Mouse (Mus musculus) lung, embryonic 14.5 days (tissue): Measurements from ENCODE around the gene Cacng2. TPM values are rescaled to one million over a fixed set of nuclear protein-coding genes. Genes with fewer than 3 reads are reported as not detected.

ENCODE experiments used
- ATAC-seq: fragments of 200-750 bp; cut with Nextera tagmentation; 2 replicates; pipeline ENCODE4 v1.8.0; 2017; ENCODE audit warnings: mild to moderate bottlenecking, moderate TSS enrichment, moderate library complexity; ENCODE audit not compliant: insufficient read depth
- DNase-seq: peaks from one replicate; pipeline ENCODE4 v3.0.0-alpha.2; 2015
- H3K27ac ChIP-seq: fragments of 300-500 bp; sonication (generic); 2 replicates; pipeline ENCODE4 v1.5.1; 2014; ENCODE audit warnings: low read depth, mild to moderate bottlenecking, moderate library complexity
- H3K27me3 ChIP-seq: fragments of 300-500 bp; sonication (generic); 2 replicates; pipeline ENCODE4 v1.6.1; 2014; ENCODE audit warnings: low read length, control low read depth; ENCODE audit not compliant: insufficient read depth
- H3K36me3 ChIP-seq: fragments of 300-500 bp; sonication (generic); 2 replicates; pipeline ENCODE4 v1.6.1; 2014; ENCODE audit warnings: control low read depth; ENCODE audit not compliant: insufficient read depth
- H3K4me1 ChIP-seq: fragments of 300-500 bp; sonication (generic); 2 replicates; pipeline ENCODE4 v1.6.1; 2014; ENCODE audit warnings: antibody characterized with exemption, control low read depth; ENCODE audit not compliant: insufficient read depth
- H3K4me2 ChIP-seq: fragments of 300-500 bp; sonication (generic); 2 replicates; pipeline ENCODE4 v1.6.1; 2014; ENCODE audit warnings: mild to moderate bottlenecking
- H3K4me3 ChIP-seq: fragments of 300-500 bp; sonication (generic); 2 replicates; pipeline ENCODE4 v1.5.1; 2014; ENCODE audit warnings: low read depth, low read length
- H3K9ac ChIP-seq: fragments of 300-500 bp; sonication (generic); 2 replicates; pipeline ENCODE4 v1.6.1; 2014
- H3K9me3 ChIP-seq: fragments of 300-500 bp; sonication (generic); 2 replicates; pipeline ENCODE4 v1.6.1; 2016; ENCODE audit warnings: low read depth, low read length, control low read depth
- CTCF ChIP-seq: IDR thresholded peaks from 2 replicates; pipeline ENCODE4 v1.5.1; 2016; ENCODE audit warnings: antibody characterized with exemption, low read depth
- WGBS: fragments of 180-500 bp; shearing (Covaris S2); extraction: QIAGEN DNeasy Blood & Tissue Kit; methylation state at CpG from one replicate; pipeline ENCODE4 v1.1.7; 2014; 5-methylcytosine and 5-hydroxymethylcytosine counted together
- polyA plus RNA-seq: library from polyadenylated mRNA; unstranded; fragments of >200 nt; fragmentation: Nextera tagmentation; extraction: Ambion mirVana; gene quantifications from 2 replicates; pipeline ENCODE4 v1.2.1, GENCODE M21; 2014

Gene Cacng2
- polyA plus RNA-seq, 1 experiment from 2014 or later = not detected

DNA sequence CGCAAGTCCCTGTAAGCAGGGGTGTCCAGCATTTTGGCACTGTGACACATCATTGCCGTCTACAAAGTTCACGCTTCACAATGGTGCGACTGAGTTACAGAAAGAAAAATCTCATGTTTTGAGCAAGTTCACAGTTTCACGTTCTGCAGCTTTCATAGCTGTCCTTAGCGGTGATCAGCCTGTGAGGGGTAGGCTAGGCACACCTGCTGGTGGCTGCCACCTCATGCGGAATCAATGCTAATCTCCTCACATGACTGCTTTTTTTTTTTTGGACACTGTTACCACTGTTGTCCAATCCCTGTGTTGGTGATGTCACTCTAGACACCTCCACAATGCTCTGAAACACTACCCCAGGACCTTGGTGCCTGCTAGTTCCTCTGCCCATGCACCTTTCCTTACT lies 46.7 kb downstream of the Cacng2 start:
- H3K9me3 ChIP-seq = no peaks in the 10 kb centered on the region
- no peak for ATAC-seq
- H3K27ac ChIP-seq = no peak overlapping the region
- H3K36me3 ChIP-seq = no peaks in the 10 kb centered on the region
- 88% methylated on average over 7 of the region's 7 CpGs for WGBS
- no peak for TF ChIP-seq CTCF
- no peak overlapping the region for H3K4me2 ChIP-seq
- H3K27me3 ChIP-seq = no peaks in the 10 kb centered on the region
- no peaks in the 10 kb centered on the region for H3K4me1 ChIP-seq
- no peak overlapping the region for H3K4me3 ChIP-seq
- H3K9ac ChIP-seq = no peak overlapping the region
- DNase-seq = no peak

- H3K9me3 ChIP-seq = no peaks in the 10 kb centered on the region
- 1% methylated on average over 5 of the region's 5 CpGs for WGBS
- TF ChIP-seq CTCF = no peak
- H3K4me1 ChIP-seq = no peaks in the 10 kb centered on the region
- H3K27me3 ChIP-seq = no peaks in the 10 kb centered on the region
- no peak overlapping the region for H3K4me2 ChIP-seq
- DNase-seq (peak; percentile 94), ATAC-seq (no peak)
- H3K4me3 ChIP-seq = no peak overlapping the region
- no peaks in the 10 kb centered on the region for H3K36me3 ChIP-seq
- no peak overlapping the region for H3K9ac ChIP-seq
- no peak overlapping the region for H3K27ac ChIP-seq
Observed at GRCm38 (mm10) chr15:78066475-78066874, 53.4 kb downstream of the Cacng2 start.

- no peak overlapping the region for H3K4me2 ChIP-seq
- H3K4me3 ChIP-seq = no peak overlapping the region
- no peaks in the 10 kb centered on the region for H3K4me1 ChIP-seq
- H3K9ac ChIP-seq = no peak overlapping the region
- H3K9me3 ChIP-seq = no peaks in the 10 kb centered on the region
- no peak for ATAC-seq
- H3K36me3 ChIP-seq = no peaks in the 10 kb centered on the region
- no peak overlapping the region for H3K27ac ChIP-seq
- no peaks in the 10 kb centered on the region for H3K27me3 ChIP-seq
- WGBS = 84% methylated on average over 5 of the region's 5 CpGs
- no peak for TF ChIP-seq CTCF
- no peak for DNase-seq
Observed at GRCm38 (mm10) chr15:78065541-78065940, 54.3 kb downstream of the Cacng2 start.

GRCm38 (mm10) chr15:78064340-78064739 lies 55.5 kb downstream of the Cacng2 start:
- H3K36me3 ChIP-seq = no peaks in the 10 kb centered on the region
- no peak overlapping the region for H3K4me3 ChIP-seq
- H3K9ac ChIP-seq = no peak overlapping the region
- no peaks in the 10 kb centered on the region for H3K9me3 ChIP-seq
- no peak overlapping the region for H3K4me2 ChIP-seq
- no peak for DNase-seq
- H3K27me3 ChIP-seq = no peaks in the 10 kb centered on the region
- no peak overlapping the region for H3K27ac ChIP-seq
- 41% methylated on average over 6 of the region's 6 CpGs for WGBS
- TF ChIP-seq CTCF = no peak
- no peak for ATAC-seq
- no peaks in the 10 kb centered on the region for H3K4me1 ChIP-seq

DNA sequence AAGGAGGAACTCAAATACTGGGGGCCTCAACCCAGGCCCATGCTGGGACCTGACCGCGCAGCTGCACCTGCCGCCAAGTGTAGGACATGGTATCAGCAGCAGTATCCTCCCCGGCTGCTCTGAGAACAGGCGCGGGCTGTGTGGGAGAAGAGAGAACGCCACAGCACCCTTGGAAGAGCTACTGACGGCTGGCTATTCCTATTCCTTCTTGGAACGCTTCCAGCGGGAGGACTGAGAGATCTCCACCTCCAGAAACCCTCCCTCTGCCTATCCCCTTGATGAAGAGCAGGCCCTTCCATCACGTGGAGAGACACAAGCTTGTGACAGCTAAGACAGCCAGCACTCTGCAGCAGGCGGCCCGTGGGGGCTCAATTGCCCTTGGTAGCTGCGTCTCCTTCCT lies 57.4 kb downstream of the Cacng2 start:
- Histone ChIP-seq H3K4me1 (no peaks in the 10 kb centered on the region), H3K9me3 (no peaks in the 10 kb centered on the region), H3K4me3 (no peak overlapping the region), H3K4me2 (no peak overlapping the region), H3K36me3 (no peaks in the 10 kb centered on the region), H3K27me3 (no peaks in the 10 kb centered on the region), H3K9ac (no peak overlapping the region), H3K27ac (no peak overlapping the region)
- TF ChIP-seq CTCF = no peak
- WGBS = 60% methylated on average over 14 of the region's 14 CpGs
- ATAC-seq (no peak), DNase-seq (no peak)

- H3K36me3 ChIP-seq = no peaks in the 10 kb centered on the region
- no peak for ATAC-seq
Observed at GRCm38 (mm10) chr15:78056930-78057329, 62.9 kb downstream of the Cacng2 start.

DNA sequence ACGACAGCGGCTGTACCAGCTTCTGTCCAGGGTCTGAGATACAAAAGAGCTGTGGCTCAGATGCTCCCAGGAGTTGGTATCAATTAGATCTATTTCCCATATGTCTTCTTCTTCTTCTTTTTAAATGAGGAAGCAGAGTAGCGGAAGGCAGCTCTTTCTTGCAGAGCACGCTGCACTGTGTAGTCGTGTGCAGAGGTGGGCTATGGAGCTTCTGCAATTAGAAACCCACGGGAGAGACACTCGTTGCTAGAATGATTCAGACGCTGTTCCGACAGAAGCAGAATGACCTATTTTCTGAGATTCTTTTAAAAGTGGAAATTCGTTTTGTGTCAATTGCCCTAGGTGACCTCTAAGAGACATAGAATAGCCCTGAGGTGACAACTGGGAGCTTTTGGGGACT lies 69.1 kb downstream of the Cacng2 start:
- no peak overlapping the region for H3K4me3 ChIP-seq
- no peaks in the 10 kb centered on the region for H3K27me3 ChIP-seq
- ATAC-seq (no peak), DNase-seq (no peak)
- no peak for TF ChIP-seq CTCF
- H3K4me2 ChIP-seq = no peak overlapping the region
- H3K36me3 ChIP-seq = no peaks in the 10 kb centered on the region
- no peaks in the 10 kb centered on the region for H3K4me1 ChIP-seq
- no peak overlapping the region for H3K9ac ChIP-seq
- 81% methylated on average over 10 of the region's 10 CpGs for WGBS
- H3K9me3 ChIP-seq = no peaks in the 10 kb centered on the region
- no peak overlapping the region for H3K27ac ChIP-seq

More at GRCm38 (mm10) chr15:78056930-78057329, 62.9 kb downstream of the Cacng2 start:
- Histone ChIP-seq H3K4me1 (no peaks in the 10 kb centered on the region), H3K9ac (no peak overlapping the region), H3K4me3 (no peak overlapping the region), H3K27ac (no peak overlapping the region), H3K27me3 (no peaks in the 10 kb centered on the region), H3K9me3 (no peaks in the 10 kb centered on the region), H3K4me2 (no peak overlapping the region)
- TF ChIP-seq CTCF = no peak
- DNase-seq = no peak
- WGBS = 62% methylated on average over 1 of the region's 1 CpGs

DNA sequence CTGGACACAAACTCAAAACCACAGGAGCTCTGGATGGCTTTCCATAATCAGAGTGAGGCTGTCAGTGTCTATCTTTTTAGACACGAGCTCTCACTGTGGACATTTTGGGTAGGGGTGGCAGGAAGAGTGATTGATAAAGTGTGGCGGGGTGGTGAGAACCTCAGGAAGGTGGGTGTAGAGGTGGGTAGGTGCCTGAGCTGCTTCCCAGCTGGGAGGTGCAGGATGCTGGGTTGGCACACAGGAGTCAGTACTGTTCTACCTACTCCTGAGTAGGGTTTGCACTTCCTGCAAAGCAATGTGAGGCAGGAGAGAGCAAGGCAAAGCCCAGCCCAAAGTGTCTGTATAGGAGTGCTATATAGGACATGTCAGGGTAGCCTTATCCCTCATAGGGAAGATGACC lies 69.9 kb downstream of the Cacng2 start:
- no peak for TF ChIP-seq CTCF
- WGBS = 65% methylated on average over 2 of the region's 2 CpGs
- Histone ChIP-seq H3K9me3 (no peaks in the 10 kb centered on the region), H3K4me1 (no peaks in the 10 kb centered on the region), H3K4me2 (no peak overlapping the region), H3K36me3 (no peaks in the 10 kb centered on the region), H3K4me3 (no peak overlapping the region), H3K9ac (no peak overlapping the region), H3K27me3 (no peaks in the 10 kb centered on the region), H3K27ac (no peak overlapping the region)
- ATAC-seq = no peak
- DNase-seq = no peak
